Mouse (Mus musculus) liver, embryonic 16.5 days (tissue): ENCODE data around the gene Olfr1105. TPM values are rescaled to one million over a fixed set of nuclear protein-coding genes. Genes with fewer than 3 reads are reported as not detected.

ENCODE experiments used
- ATAC-seq: fragments of 200-750 bp; cut with Nextera tagmentation; 2 replicates; pipeline ENCODE4 v1.8.0; 2017; ENCODE audit warnings: low read depth, mild to moderate bottlenecking, moderate number of reproducible peaks, moderate library complexity
- H3K27ac ChIP-seq: fragments of 300-500 bp; sonication (generic); 2 replicates; pipeline ENCODE4 v1.5.1; 2014; ENCODE audit warnings: mild to moderate bottlenecking, low read length
- H3K27me3 ChIP-seq: fragments of 300-500 bp; sonication (generic); 2 replicates; pipeline ENCODE4 v1.6.1; 2014; ENCODE audit warnings: low read depth, low read length, mixed read lengths; ENCODE audit not compliant: control insufficient read depth, insufficient read depth
- H3K36me3 ChIP-seq: fragments of 300-500 bp; sonication (generic); 2 replicates; pipeline ENCODE4 v1.6.1; 2014; ENCODE audit warnings: mild to moderate bottlenecking; ENCODE audit not compliant: control insufficient read depth, insufficient read depth
- H3K4me1 ChIP-seq: fragments of 300-500 bp; sonication (generic); 2 replicates; pipeline ENCODE4 v1.6.1; 2014; ENCODE audit warnings: low read depth, low read length, mixed read lengths; ENCODE audit not compliant: control insufficient read depth
- H3K4me2 ChIP-seq: fragments of 300-500 bp; sonication (generic); 2 replicates; pipeline ENCODE4 v1.6.1; 2014; ENCODE audit warnings: low read depth, low read length, mixed read lengths
- H3K4me3 ChIP-seq: fragments of 300-500 bp; sonication (generic); 2 replicates; pipeline ENCODE4 v1.5.1; 2014; ENCODE audit warnings: low read depth, mild to moderate bottlenecking, low read length
- H3K9ac ChIP-seq: fragments of 300-500 bp; sonication (generic); 2 replicates; pipeline ENCODE4 v1.6.1; 2014; ENCODE audit warnings: low read depth, low read length
- H3K9me3 ChIP-seq: fragments of 300-500 bp; sonication (generic); replicated peaks from 2 replicates; pipeline ENCODE4 v1.6.1; 2016; ENCODE audit warnings: low read length; ENCODE audit not compliant: control insufficient read depth
- WGBS: fragments of 180-500 bp; shearing (Covaris S2); extraction: QIAGEN DNeasy Blood & Tissue Kit; methylation state at CpG from one replicate; pipeline ENCODE4 v1.1.7; 2014; ENCODE audit not compliant: insufficient replicate concordance; 5-methylcytosine and 5-hydroxymethylcytosine counted together
- polyA plus RNA-seq: library from polyadenylated mRNA; unstranded; fragments of >200 nt; fragmentation: Nextera tagmentation; extraction: Ambion mirVana; gene quantifications from 2 replicates; pipeline ENCODE4 v1.2.1, GENCODE M21; 2015

The Olfr1105 gene
- not detected in 2 replicates for polyA plus RNA-seq

DNA sequence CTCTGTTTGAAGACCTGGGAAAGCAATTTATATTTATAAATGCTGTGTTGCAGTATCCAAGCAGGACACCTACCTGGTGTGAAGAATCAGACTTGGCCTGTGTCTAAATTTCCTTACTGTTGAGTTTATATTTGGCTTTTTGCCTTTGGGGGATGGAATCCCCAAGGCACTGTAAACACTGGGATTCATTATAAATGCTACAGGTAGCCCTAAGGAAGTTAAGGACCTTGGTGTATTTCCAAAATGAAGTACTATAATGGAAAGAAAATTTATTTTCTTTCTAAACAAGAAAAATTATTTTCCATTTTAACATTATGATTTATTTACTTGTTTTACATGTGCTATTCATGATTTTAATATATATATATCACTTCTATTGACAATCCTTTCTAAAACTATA is at the start of gene Olfr1105:
Gene Olfr1105 (minus strand): TSS at position 101 of the 400 bp plus-strand sequence.
- Histone ChIP-seq H3K4me2 (no peak within 1 kb of the TSS), H3K4me1 (no peaks in the 10 kb centered on the region), H3K27ac (no peak within 1 kb of the TSS), H3K4me3 (no peak within 1 kb of the TSS), H3K27me3 (no peaks in the 10 kb centered on the region), H3K36me3 (no peaks in the 10 kb centered on the region), H3K9me3 (no peaks in the 10 kb centered on the region), H3K9ac (no peak within 1 kb of the TSS)
- ATAC-seq, result no peak

- Histone ChIP-seq H3K4me2 (no peak within 1 kb of the TSS), H3K4me1 (no peaks in the 10 kb centered on the region), H3K27ac (no peak within 1 kb of the TSS), H3K27me3 (no peaks in the 10 kb centered on the region), H3K36me3 (no peaks in the 10 kb centered on the region), H3K9ac (no peak within 1 kb of the TSS), H3K9me3 (no peaks in the 10 kb centered on the region), H3K4me3 (no peak within 1 kb of the TSS)
- WGBS, result 58% methylated on average over 1 of the region's 1 CpGs
- ATAC-seq, result no peak
These were observed 39.4 kb upstream of the Olfr1105 start, which contains the start of gene Olfr1107 for GRCm38 (mm10) chr2:87075717-87076116. Gene Olfr1107, minus strand, starts transcription at chr2:87075817.

DNA sequence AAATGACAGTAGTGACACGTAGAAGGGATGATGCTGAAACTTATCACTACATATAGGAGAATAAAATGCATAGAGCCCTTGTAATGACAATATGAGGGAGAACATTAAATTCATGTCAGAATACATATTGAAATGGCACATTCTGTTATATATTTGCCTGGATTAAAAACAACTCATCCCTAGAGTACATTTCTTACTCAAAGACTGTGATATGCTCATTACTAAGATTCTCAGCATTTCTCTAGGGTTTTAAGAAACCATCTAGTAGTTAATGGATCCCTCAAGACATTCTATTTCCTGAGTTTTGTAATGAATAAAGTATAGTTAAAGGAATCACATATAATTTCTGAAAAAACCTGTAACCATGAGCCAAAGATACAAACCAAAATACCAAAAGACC is 15.8 kb upstream of the Olfr1105 start, which contains the start of gene Olfr1106:
Gene Olfr1106 (minus strand): TSS at position 101 of the 400 bp plus-strand sequence.
- ATAC-seq, result no peak
- no peaks in the 10 kb centered on the region for H3K4me1 ChIP-seq
- H3K4me2 ChIP-seq, result no peak within 1 kb of the TSS
- H3K9ac ChIP-seq, result no peak within 1 kb of the TSS
- no peak within 1 kb of the TSS for H3K27ac ChIP-seq
- 55% methylated on average over 1 of the region's 1 CpGs for WGBS
- H3K9me3 ChIP-seq, result no peaks in the 10 kb centered on the region
- no peaks in the 10 kb centered on the region for H3K27me3 ChIP-seq
- no peaks in the 10 kb centered on the region for H3K36me3 ChIP-seq
- no peak within 1 kb of the TSS for H3K4me3 ChIP-seq

GRCm38 (mm10) chr2:87026980-87027379 is 9.4 kb downstream of the Olfr1105 start, which contains the start of gene Olfr1104:
Gene Olfr1104, minus strand, starts transcription at chr2:87027080.
- Histone ChIP-seq H3K4me1 (no peaks in the 10 kb centered on the region), H3K4me3 (no peak within 1 kb of the TSS), H3K9ac (no peak within 1 kb of the TSS), H3K27ac (no peak within 1 kb of the TSS), H3K27me3 (no peaks in the 10 kb centered on the region), H3K36me3 (no peaks in the 10 kb centered on the region), H3K4me2 (no peak within 1 kb of the TSS), H3K9me3 (no peaks in the 10 kb centered on the region)
- no peak for ATAC-seq
- WGBS, result 47% methylated on average over 1 of the region's 1 CpGs

- ATAC-seq, result no peak
- Histone ChIP-seq H3K27me3 (no peaks in the 10 kb centered on the region), H3K27ac (no peak within 1 kb of the TSS), H3K4me1 (no peaks in the 10 kb centered on the region), H3K4me2 (no peak within 1 kb of the TSS), H3K4me3 (no peak within 1 kb of the TSS), H3K9me3 (no peaks in the 10 kb centered on the region), H3K36me3 (no peaks in the 10 kb centered on the region), H3K9ac (no peak within 1 kb of the TSS)
These were observed 38.2 kb downstream of the Olfr1105 start, which contains the start of gene Olfr1102 for GRCm38 (mm10) chr2:86998098-86998497. Gene Olfr1102, plus strand, starts transcription at chr2:86998398.

- H3K27ac ChIP-seq, result no peak within 1 kb of the TSS
- H3K36me3 ChIP-seq, result no peaks in the 10 kb centered on the region
- H3K4me1 ChIP-seq, result no peaks in the 10 kb centered on the region
- no peak for ATAC-seq
- H3K9ac ChIP-seq, result no peak within 1 kb of the TSS
- no peak within 1 kb of the TSS for H3K4me3 ChIP-seq
- no peaks in the 10 kb centered on the region for H3K9me3 ChIP-seq
- H3K4me2 ChIP-seq, result no peak within 1 kb of the TSS
- 52% methylated on average over 3 of the region's 3 CpGs for WGBS
- H3K27me3 ChIP-seq, result no peaks in the 10 kb centered on the region
These were observed 45.2 kb downstream of the Olfr1105 start, which contains the start of gene Olfr1101 for GRCm38 (mm10) chr2:86991121-86991520. Gene Olfr1101, minus strand, starts transcription at chr2:86991221.

Other genes starting within 250 kb of the Olfr1105 start
- gene Olfr141, start 226.5 kb downstream of the Olfr1105 start, polyA plus RNA-seq, result not detected in 2 replicates
- not detected in 2 replicates for gene Olfr1094, start 211.9 kb downstream of the Olfr1105 start, polyA plus RNA-seq
- gene Olfr1095, start 184.8 kb downstream of the Olfr1105 start, polyA plus RNA-seq, result not detected in 2 replicates
- gene Gm13723, start 161.7 kb downstream of the Olfr1105 start, polyA plus RNA-seq, result not detected in 2 replicates
- gene Olfr1097, start 144.3 kb downstream of the Olfr1105 start, polyA plus RNA-seq, result not detected in 2 replicates
- not detected in 2 replicates for gene Olfr1098, start 112.0 kb downstream of the Olfr1105 start, polyA plus RNA-seq
- not detected in 2 replicates for gene Olfr1099, start 75.8 kb downstream of the Olfr1105 start, polyA plus RNA-seq
- not detected in 2 replicates for gene Olfr1100, start 56.6 kb downstream of the Olfr1105 start, polyA plus RNA-seq
- not detected in 2 replicates for gene Olfr1101, start 45.3 kb downstream of the Olfr1105 start, polyA plus RNA-seq
- gene Olfr1102, start 38.1 kb downstream of the Olfr1105 start, polyA plus RNA-seq, result not detected in 2 replicates
- not detected in 2 replicates for gene Olfr1104, start 9.5 kb downstream of the Olfr1105 start, polyA plus RNA-seq
- not detected in 2 replicates for gene Olfr1106, start 15.7 kb upstream of the Olfr1105 start, polyA plus RNA-seq
- not detected in 2 replicates for gene Olfr1107, start 39.3 kb upstream of the Olfr1105 start, polyA plus RNA-seq
- gene Olfr1109, start 59.5 kb upstream of the Olfr1105 start, polyA plus RNA-seq, result not detected in 2 replicates
- gene Olfr259, start 78.0 kb upstream of the Olfr1105 start, polyA plus RNA-seq, result not detected in 2 replicates
- gene Olfr1110, start 103.8 kb upstream of the Olfr1105 start, polyA plus RNA-seq, result not detected in 2 replicates
- not detected in 2 replicates for gene Olfr1111, start 116.1 kb upstream of the Olfr1105 start, polyA plus RNA-seq
- gene Olfr1112, start 151.3 kb upstream of the Olfr1105 start, polyA plus RNA-seq, result not detected in 2 replicates
- not detected in 2 replicates for gene Olfr1113, start 172.4 kb upstream of the Olfr1105 start, polyA plus RNA-seq
- gene Olfr1115, start 211.5 kb upstream of the Olfr1105 start, polyA plus RNA-seq, result not detected in 2 replicates
- not detected in 2 replicates for gene Olfr1116, start 231.0 kb upstream of the Olfr1105 start, polyA plus RNA-seq